Mouse (Mus musculus): ENCODE results near the gene Slain1.
"Not testable (repeated sequence)": the region's sequence is repeated elsewhere in the genome, so short reads cannot be mapped to it uniquely, and the experiment has no call there.

Gene Slain1

DNA sequence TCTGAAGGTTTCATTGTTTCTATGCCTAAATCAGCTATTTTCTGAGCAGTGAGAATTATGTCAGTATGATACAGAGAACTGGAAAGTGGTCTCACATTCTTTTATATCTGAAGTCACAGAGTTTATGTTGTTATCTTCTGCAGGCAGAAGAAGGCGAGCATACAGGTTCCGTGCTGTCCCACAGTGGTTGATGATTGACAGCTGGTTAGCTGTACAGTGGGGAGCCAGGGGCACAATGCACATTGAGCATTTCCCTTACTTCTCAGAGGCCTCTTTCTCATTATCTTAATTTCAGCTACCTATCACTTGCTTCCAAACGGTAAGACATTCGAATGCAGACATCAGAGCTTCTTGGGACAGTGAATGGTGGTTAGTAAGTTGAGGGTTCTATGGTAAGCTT, 73.8 kb downstream of the Slain1 start:
- DNase-seq = no peak

- no peak for DNase-seq
These were observed 78.5 kb downstream of the Slain1 start for GRCm38 (mm10) chr14:103728506-103728905.

GRCm38 (mm10) chr14:103728951-103729725, 79.1 kb downstream of the Slain1 start:
- no peak for DNase-seq

GRCm38 (mm10) chr14:103729760-103730367, 79.8 kb downstream of the Slain1 start:
- no peak for DNase-seq

DNA sequence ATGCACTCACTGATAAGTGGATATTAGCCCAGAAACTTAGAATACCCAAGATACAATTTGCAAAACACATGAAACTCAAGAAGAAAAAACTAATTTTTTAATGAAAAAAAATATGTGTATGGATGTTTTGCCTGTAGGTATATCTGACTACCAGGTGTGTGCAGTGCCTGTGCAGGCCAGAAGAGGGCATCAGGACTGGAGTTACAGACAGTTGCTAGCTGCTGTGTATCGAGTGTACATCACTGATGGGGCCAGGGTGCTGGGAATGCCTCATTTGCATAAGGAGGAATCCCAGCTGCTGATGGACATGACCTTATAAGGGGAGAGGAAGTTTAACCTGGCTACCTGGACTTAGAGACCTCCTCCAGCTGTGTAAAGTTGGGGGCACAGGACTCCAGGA, 82.6 kb downstream of the Slain1 start:
- DNase-seq = no peak

DNA sequence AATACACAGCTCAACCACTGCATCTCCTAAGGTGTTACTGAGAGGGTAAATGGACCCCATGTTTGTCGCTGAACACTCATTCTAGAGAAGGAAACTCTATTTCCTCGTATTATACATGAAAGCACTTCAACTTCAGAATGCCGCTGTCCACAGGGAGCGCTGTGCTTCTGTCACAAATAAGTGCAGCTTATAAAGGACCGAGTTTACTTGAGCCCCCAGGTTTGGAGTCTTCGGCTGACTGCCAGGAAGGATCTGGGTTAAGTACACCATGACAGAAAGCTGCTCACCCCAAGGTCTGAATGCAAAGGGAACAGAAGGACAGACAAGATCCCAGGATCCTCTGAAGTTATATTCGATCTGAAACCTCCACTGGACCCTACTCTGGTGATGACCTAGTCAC, 91.2 kb downstream of the Slain1 start:
- no peak for DNase-seq

DNA sequence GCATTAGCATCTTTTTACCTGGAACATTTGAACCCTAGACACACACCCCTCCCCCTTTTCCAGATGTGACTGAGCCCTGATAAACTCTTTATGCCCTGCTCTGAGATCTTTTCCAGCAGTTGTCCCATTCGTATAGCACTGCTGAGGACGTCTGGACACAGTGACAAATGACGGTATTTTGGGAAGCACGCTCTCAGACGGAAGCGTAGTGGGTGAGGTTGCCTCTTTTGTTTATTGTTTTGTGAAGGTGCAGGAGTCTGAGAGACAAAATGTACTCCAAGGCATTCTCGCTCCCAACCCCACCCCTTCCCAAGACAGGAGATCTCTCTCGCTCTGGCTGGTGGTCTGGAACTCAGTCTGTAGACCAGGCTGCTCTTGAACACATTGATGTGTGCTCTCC, 92.1 kb downstream of the Slain1 start:
- DNase-seq = no peak

DNA sequence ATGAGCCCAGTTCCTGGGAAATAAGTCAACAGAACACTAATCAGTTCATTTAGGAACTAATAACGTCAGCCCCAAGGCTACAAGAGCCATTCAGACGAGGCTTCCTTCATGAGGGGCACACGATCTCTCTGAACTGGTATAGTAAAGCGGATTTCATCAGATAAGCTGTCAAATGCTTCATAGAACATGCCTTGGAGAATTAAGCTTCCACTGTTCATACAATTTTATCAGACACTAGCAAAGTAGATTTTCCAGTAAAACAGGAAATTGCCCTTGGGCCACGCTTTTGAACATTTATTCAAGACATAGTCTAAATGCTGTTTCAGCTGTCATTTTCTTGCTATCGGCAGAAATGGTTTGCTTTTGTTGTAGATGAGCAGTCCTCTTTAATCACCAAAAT, 97.3 kb downstream of the Slain1 start:
- DNase-seq = no peak

- not testable (repeated sequence) for DNase-seq
These were observed 100.6 kb downstream of the Slain1 start for GRCm38 (mm10) chr14:103750638-103751037.

DNA sequence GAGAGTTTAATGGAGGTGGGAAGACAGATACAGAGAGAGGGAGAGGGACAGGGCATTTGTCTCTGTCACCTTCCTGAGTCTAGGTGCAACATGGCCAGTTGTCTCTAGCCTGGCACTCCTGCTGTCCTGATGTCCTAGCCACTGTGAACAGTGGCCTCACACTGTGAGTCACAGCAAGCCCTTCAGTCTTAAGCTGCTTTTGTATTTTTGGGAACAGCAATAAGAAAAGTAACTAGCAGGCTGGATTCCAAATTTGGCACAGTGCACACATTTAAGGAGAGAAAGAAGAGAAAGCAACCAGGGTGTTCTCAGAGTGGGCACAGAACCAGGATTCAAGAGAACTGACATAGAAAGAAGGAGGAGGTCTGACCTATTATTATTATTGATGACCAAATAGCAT, 101.4 kb downstream of the Slain1 start:
- no peak for DNase-seq

DNA sequence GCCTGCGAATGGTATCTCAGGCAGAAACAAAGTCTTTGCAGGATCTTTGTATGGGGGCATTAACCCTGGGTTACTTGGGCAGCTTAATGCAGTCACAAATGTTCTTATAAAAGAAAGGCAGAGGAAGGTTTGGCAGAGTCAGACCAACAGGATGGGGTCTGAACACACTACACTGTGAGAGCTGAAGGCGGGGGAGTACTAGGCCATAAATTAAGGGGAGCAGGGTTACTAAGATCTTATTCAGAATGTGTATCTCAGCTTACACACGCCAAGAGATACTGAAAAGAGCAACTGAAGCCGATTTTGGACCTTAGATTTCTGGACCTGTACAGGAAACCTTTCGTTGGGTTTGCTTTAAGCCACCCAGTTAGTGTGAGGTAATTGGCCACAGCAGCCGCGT, 102.7 kb downstream of the Slain1 start:
- DNase-seq = no peak

- DNase-seq = no peak
These were observed 104.0 kb downstream of the Slain1 start for GRCm38 (mm10) chr14:103754041-103754440.

- no peak for DNase-seq
These were observed 104.4 kb downstream of the Slain1 start for GRCm38 (mm10) chr14:103754465-103754864.

Measured in spleen, adult 18-20 months (tissue).